Mouse (Mus musculus) heart, embryonic 12.5 days (tissue): ENCODE data around the gene Rasl11a. TPM values are rescaled to one million over a fixed set of nuclear protein-coding genes. Genes with fewer than 3 reads are reported as not detected.

Experiments
- ATAC-seq: fragments of 200-750 bp; cut with Nextera tagmentation; 2 replicates; pipeline ENCODE4 v1.8.0; 2017; ENCODE audit warnings: moderate TSS enrichment, moderate library complexity; ENCODE audit not compliant: insufficient number of reproducible peaks, low FRiP score
- H3K27ac ChIP-seq: fragments of 300-500 bp; sonication (generic); 2 replicates; pipeline ENCODE4 v1.5.1; 2016; ENCODE audit warnings: mild to moderate bottlenecking, moderate library complexity; ENCODE audit not compliant: poor library complexity, severe bottlenecking
- H3K27me3 ChIP-seq: fragments of 300-500 bp; sonication (generic); replicated peaks from 2 replicates; pipeline ENCODE4 v1.6.1; 2016; ENCODE audit warnings: mild to moderate bottlenecking, moderate library complexity
- H3K36me3 ChIP-seq: fragments of 300-500 bp; sonication (generic); 2 replicates; pipeline ENCODE4 v1.6.1; 2016; ENCODE audit warnings: mild to moderate bottlenecking, moderate library complexity
- H3K4me1 ChIP-seq: fragments of 300-500 bp; sonication (generic); replicated peaks from 2 replicates; pipeline ENCODE4 v1.6.1; 2016; ENCODE audit warnings: mild to moderate bottlenecking
- H3K4me2 ChIP-seq: fragments of 300-500 bp; sonication (generic); 2 replicates; pipeline ENCODE4 v1.6.1; 2016; ENCODE audit warnings: mild to moderate bottlenecking, moderate library complexity
- H3K4me3 ChIP-seq: fragments of 300-500 bp; sonication (generic); 2 replicates; pipeline ENCODE4 v1.5.1; 2016; ENCODE audit warnings: mild to moderate bottlenecking
- H3K9ac ChIP-seq: fragments of 300-500 bp; sonication (generic); 2 replicates; pipeline ENCODE4 v1.6.1; 2016; ENCODE audit warnings: mild to moderate bottlenecking, moderate library complexity
- H3K9me3 ChIP-seq: fragments of 300-500 bp; sonication (generic); replicated peaks from 2 replicates; pipeline ENCODE4 v1.6.1; 2016; ENCODE audit warnings: mild to moderate bottlenecking, moderate library complexity
- WGBS: fragments of 180-500 bp; shearing (Covaris S2); methylation state at CpG from one replicate; pipeline ENCODE4 v1.1.7; 2016; 5-methylcytosine and 5-hydroxymethylcytosine counted together
- polyA plus RNA-seq: library from polyadenylated mRNA; unstranded; fragments of >200 nt; fragmentation: Nextera tagmentation; extraction: Ambion mirVana; gene quantifications from 2 replicates; pipeline ENCODE4 v1.2.1, GENCODE M21; 2016

Gene Rasl11a
- polyA plus RNA-seq, 1 experiment from 2014 or later: 10.3 TPM

DNA sequence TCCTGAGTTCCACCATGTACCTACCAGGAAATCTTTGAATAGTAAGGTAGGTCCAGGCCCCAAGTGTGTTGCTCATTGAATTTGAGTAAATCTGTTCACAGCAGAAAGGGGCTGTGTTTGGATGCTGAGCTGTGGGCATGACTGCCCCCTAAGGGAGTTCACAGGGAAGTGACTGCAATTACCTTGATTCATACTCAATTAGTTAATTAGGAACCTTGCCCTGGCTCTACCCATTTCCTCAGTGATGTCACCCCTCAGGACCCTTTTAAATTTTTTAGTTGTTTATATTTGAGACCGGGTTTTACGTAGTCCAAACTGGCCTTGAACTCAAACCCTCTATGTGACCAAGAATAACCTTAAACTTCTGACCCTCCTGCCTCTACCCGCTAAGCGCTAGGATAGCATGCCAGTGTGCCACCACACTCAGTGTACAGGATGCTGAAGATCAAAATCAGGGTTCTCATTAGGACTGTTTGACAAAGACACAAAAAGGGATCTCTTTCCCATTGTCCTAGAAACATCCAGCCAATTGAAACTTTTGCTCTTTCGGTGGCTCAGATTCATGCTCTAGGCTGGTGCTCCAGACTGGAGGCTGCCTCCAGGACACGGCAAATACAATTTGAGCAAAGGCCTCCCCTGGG is 450 bp upstream of the Rasl11a start:
- ATAC-seq: peak; percentile 20; the same call in 1 of the 2 replicates
- 15% methylated on average over 6 of the region's 6 CpGs for WGBS
- H3K27ac ChIP-seq: peak overlapping the region; percentile 48; the same call in 1 of the 2 replicates
- no peaks in the 10 kb centered on the region for H3K27me3 ChIP-seq
- H3K4me3 ChIP-seq: peak overlapping the region; percentile 73
- no peaks in the 10 kb centered on the region for H3K9me3 ChIP-seq
- H3K9ac ChIP-seq: peak overlapping the region; percentile 76
- H3K4me2 ChIP-seq: peak overlapping the region; percentile 99
- peaks cover 19% of the 10 kb centered on the region for H3K4me1 ChIP-seq
- no peaks in the 10 kb centered on the region for H3K36me3 ChIP-seq

DNA sequence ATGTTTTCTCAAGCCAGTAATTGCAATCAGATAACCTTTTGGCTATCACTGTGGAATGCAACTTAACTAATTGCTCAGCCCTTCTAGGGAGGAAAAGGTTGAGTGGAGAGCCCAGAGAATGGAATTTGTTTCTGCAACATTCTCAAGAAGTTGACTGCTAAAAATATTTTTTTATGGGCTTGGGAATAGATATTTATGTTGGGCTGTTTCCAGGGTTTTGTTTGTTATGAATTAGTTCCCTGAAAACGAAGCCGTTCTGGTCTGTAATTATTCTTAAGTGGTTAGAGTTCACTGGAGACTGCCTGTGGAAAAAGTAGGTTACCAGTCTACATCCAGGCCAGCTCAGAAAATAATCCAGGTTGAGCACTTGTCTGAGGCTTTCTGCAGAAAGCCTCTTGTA is 1.6 kb downstream of the Rasl11a start:
- peaks cover 19% of the 10 kb centered on the region for H3K4me1 ChIP-seq
- H3K4me2 ChIP-seq: peak overlapping the region; percentile 99
- H3K27ac ChIP-seq: no peak overlapping the region
- peak overlapping the region; percentile 73; the same call in 1 of the 2 replicates for H3K4me3 ChIP-seq
- H3K36me3 ChIP-seq: no peaks in the 10 kb centered on the region
- no peak overlapping the region for H3K9ac ChIP-seq
- ATAC-seq: no peak
- H3K27me3 ChIP-seq: no peaks in the 10 kb centered on the region
- H3K9me3 ChIP-seq: no peaks in the 10 kb centered on the region
- 34% methylated on average over 2 of the region's 2 CpGs for WGBS

DNA sequence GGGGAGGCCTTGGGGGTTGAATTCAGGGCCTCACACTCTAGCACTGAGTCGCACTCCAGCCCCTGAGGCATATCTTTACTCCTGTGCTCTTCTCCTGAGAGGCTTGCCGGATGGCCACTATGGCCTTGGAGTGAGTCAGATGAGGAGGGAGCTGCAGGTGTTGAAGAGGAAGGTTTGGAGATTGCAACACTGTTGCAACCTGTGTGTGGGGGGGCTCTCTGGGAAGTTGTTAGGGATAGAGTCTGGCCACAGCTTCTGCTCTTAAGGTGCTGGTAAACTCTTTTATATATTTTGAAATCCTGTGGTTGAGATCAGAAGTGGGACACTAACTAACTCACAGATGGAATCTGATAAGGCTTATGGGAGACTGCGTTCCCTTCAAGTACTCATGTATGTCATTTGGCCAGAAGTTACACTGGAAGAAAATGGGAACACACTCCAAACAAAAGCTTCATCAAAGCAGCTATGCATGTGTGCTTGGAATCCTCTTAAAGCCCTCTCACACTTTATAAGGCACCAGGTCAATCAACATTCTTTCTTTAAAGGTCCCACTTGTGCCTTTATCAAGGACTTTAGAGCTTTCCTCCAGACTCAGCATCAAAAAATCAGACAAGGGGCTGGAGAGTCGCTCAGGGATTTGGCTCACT is 4.2 kb downstream of the Rasl11a start:
- H3K4me1 ChIP-seq: peaks cover 19% of the 10 kb centered on the region
- no peak overlapping the region for H3K4me2 ChIP-seq
- H3K9ac ChIP-seq: no peak overlapping the region
- H3K36me3 ChIP-seq: no peaks in the 10 kb centered on the region
- H3K27ac ChIP-seq: no peak overlapping the region
- no peaks in the 10 kb centered on the region for H3K27me3 ChIP-seq
- ATAC-seq: no peak
- 85% methylated on average over 4 of the region's 4 CpGs for WGBS
- no peak overlapping the region for H3K4me3 ChIP-seq
- H3K9me3 ChIP-seq: no peaks in the 10 kb centered on the region

GRCm38 (mm10) chr5:146856106-146856505 is 11.2 kb downstream of the Rasl11a start:
- H3K4me2 ChIP-seq: no peak overlapping the region
- no peak for ATAC-seq
- H3K27ac ChIP-seq: no peak overlapping the region
- 86% methylated on average over 3 of the region's 3 CpGs for WGBS
- H3K36me3 ChIP-seq: no peaks in the 10 kb centered on the region
- no peaks in the 10 kb centered on the region for H3K27me3 ChIP-seq
- H3K9ac ChIP-seq: no peak overlapping the region
- H3K4me3 ChIP-seq: no peak overlapping the region
- H3K9me3 ChIP-seq: peaks cover 5% of the 10 kb centered on the region; the same call in 1 of the 2 replicates
- no peaks in the 10 kb centered on the region for H3K4me1 ChIP-seq

- H3K4me2 ChIP-seq: no peak overlapping the region
- peaks cover 5% of the 10 kb centered on the region; the same call in 1 of the 2 replicates for H3K9me3 ChIP-seq
- no peaks in the 10 kb centered on the region for H3K27me3 ChIP-seq
- no peaks in the 10 kb centered on the region for H3K4me1 ChIP-seq
- H3K27ac ChIP-seq: no peak overlapping the region
- no peak overlapping the region for H3K9ac ChIP-seq
- no peak for ATAC-seq
- H3K36me3 ChIP-seq: no peaks in the 10 kb centered on the region
- WGBS: 58% methylated on average over 8 of the region's 8 CpGs
- H3K4me3 ChIP-seq: no peak overlapping the region
Observed at GRCm38 (mm10) chr5:146857620-146858019, 12.7 kb downstream of the Rasl11a start.

GRCm38 (mm10) chr5:146858772-146859171 is 13.9 kb downstream of the Rasl11a start:
- 85% methylated on average over 9 of the region's 9 CpGs for WGBS
- Histone ChIP-seq H3K4me3 (no peak overlapping the region), H3K27ac (no peak overlapping the region), H3K9me3 (peaks cover 5% of the 10 kb centered on the region; the same call in 1 of the 2 replicates), H3K4me1 (no peaks in the 10 kb centered on the region), H3K36me3 (no peaks in the 10 kb centered on the region), H3K27me3 (no peaks in the 10 kb centered on the region), H3K9ac (no peak overlapping the region), H3K4me2 (no peak overlapping the region)
- ATAC-seq: no peak

GRCm38 (mm10) chr5:146859246-146859645 is 14.4 kb downstream of the Rasl11a start:
- Histone ChIP-seq H3K36me3 (no peaks in the 10 kb centered on the region), H3K4me2 (no peak overlapping the region), H3K4me3 (no peak overlapping the region), H3K27ac (no peak overlapping the region), H3K4me1 (no peaks in the 10 kb centered on the region), H3K9ac (no peak overlapping the region), H3K27me3 (no peaks in the 10 kb centered on the region), H3K9me3 (peaks cover 5% of the 10 kb centered on the region; the same call in 1 of the 2 replicates)
- 80% methylated on average over 8 of the region's 8 CpGs for WGBS
- ATAC-seq: no peak

- H3K9me3 ChIP-seq: peaks cover 8% of the 10 kb centered on the region
- WGBS: 72% methylated on average over 18 of the region's 18 CpGs
- no peak for ATAC-seq
Observed at GRCm38 (mm10) chr5:146860222-146860998, 15.5 kb downstream of the Rasl11a start.

GRCm38 (mm10) chr5:146861588-146861987 is 16.7 kb downstream of the Rasl11a start:
- no peak for ATAC-seq
- no peaks in the 10 kb centered on the region for H3K27me3 ChIP-seq
- H3K4me2 ChIP-seq: no peak overlapping the region
- H3K4me1 ChIP-seq: no peaks in the 10 kb centered on the region
- no peak overlapping the region for H3K9ac ChIP-seq
- H3K36me3 ChIP-seq: no peaks in the 10 kb centered on the region
- H3K4me3 ChIP-seq: no peak overlapping the region
- WGBS: 45% methylated on average over 7 of the region's 7 CpGs
- H3K9me3 ChIP-seq: peaks cover 3% of the 10 kb centered on the region; the same call in 1 of the 2 replicates
- no peak overlapping the region for H3K27ac ChIP-seq

More at GRCm38 (mm10) chr5:146860222-146860998, 15.5 kb downstream of the Rasl11a start:
- Histone ChIP-seq H3K4me1 (no peaks in the 10 kb centered on the region), H3K27me3 (no peaks in the 10 kb centered on the region), H3K4me3 (no peak overlapping the region), H3K27ac (no peak overlapping the region), H3K36me3 (no peaks in the 10 kb centered on the region), H3K4me2 (no peak overlapping the region), H3K9ac (no peak overlapping the region)

DNA sequence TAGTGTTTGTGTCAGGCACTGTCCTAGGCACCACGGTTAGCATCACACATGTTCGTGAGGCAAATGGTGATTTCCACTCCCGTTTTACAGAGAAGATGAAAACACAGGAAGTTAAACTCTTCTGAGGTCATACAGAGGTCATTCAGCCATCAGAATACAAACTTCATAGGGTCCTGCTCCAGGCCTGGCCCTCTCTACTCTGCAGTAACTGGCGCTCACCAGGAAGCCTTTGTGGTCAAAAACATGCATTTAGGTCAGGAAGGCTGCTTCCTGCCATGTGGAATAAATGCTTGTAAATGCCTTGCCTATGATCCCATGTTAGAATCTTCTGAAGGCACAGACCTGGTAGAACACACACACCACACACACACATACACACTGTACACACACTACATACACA is 20.6 kb downstream of the Rasl11a start:
- Histone ChIP-seq H3K4me3 (no peak overlapping the region), H3K36me3 (no peaks in the 10 kb centered on the region), H3K27ac (no peak overlapping the region), H3K4me1 (peaks cover 18% of the 10 kb centered on the region), H3K9ac (no peak overlapping the region; the same call in 1 of the 2 replicates), H3K4me2 (no peak overlapping the region), H3K9me3 (peaks cover 6% of the 10 kb centered on the region; the same call in 1 of the 2 replicates), H3K27me3 (no peaks in the 10 kb centered on the region)
- 59% methylated on average over 4 of the region's 4 CpGs for WGBS
- ATAC-seq: no peak

DNA sequence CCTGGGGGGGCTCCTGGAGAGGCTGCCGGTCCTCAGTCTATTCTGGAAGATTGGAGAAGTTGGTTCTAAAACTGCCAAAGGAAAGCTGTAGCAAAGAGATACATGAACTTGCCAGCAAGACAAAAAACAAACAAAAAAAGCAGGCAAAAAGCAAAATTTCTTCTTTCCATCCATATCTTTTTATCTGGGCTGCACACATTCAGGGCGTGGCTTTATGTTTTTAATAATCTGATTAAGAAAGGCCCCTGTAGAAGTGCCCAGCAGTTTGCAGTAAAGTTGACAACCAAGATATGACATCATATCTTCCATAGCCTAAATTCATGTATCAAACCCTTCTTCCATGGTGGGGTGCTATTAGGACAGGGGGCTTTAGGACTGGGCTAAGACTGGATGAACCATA is 21.4 kb downstream of the Rasl11a start:
- 81% methylated on average over 2 of the region's 2 CpGs for WGBS
- Histone ChIP-seq H3K4me3 (no peak overlapping the region), H3K9ac (no peak overlapping the region), H3K4me1 (peaks cover 18% of the 10 kb centered on the region), H3K9me3 (peaks cover 9% of the 10 kb centered on the region; the same call in 1 of the 2 replicates), H3K27ac (no peak overlapping the region), H3K36me3 (no peaks in the 10 kb centered on the region), H3K4me2 (no peak overlapping the region), H3K27me3 (no peaks in the 10 kb centered on the region)
- ATAC-seq: no peak
